Mouse (Mus musculus): Measurements from ENCODE around the gene Igflr1. TPM values are rescaled to one million over a fixed set of nuclear protein-coding genes. Genes with fewer than 3 reads are reported as not detected.

Igflr1 gene
- polyA plus RNA-seq, 1 experiment: 17.0 TPM

- Histone ChIP-seq H3K4me1 (ENCODE audit: control insufficient read depth, insufficient read depth, insufficient read length) (no peaks in the 10 kb centered on the region), H3K27me3 (ENCODE audit: control insufficient read depth, insufficient read depth, low read length) (no peaks in the 10 kb centered on the region), H3K36me3 (ENCODE audit: control insufficient read depth, insufficient read depth, low read length) (no peaks in the 10 kb centered on the region), H3K27ac (ENCODE audit: insufficient read depth, low read length) (no peak overlapping the region), H3K4me3 (ENCODE audit: extremely low read depth, insufficient read depth, insufficient read length) (no peak overlapping the region)
- 67% methylated on average over 7 of the region's 7 CpGs for WGBS
- TF ChIP-seq POLR2A (IDR thresholded peaks at IDR 0.05; ENCODE audit: low read depth, low read length) (no peak), CTCF (IDR thresholded peaks at IDR 0.05; ENCODE audit: extremely low read depth, insufficient read depth, insufficient read length, insufficient replicate concordance) (no peak)
- no peak for DNase-seq (ENCODE audit: low read depth in 1 of 2, low spot score in 2 of 2)
Measured at GRCm38 (mm10) chr7:30610043-30610442, 44.8 kb downstream of the Igflr1 start.

DNA sequence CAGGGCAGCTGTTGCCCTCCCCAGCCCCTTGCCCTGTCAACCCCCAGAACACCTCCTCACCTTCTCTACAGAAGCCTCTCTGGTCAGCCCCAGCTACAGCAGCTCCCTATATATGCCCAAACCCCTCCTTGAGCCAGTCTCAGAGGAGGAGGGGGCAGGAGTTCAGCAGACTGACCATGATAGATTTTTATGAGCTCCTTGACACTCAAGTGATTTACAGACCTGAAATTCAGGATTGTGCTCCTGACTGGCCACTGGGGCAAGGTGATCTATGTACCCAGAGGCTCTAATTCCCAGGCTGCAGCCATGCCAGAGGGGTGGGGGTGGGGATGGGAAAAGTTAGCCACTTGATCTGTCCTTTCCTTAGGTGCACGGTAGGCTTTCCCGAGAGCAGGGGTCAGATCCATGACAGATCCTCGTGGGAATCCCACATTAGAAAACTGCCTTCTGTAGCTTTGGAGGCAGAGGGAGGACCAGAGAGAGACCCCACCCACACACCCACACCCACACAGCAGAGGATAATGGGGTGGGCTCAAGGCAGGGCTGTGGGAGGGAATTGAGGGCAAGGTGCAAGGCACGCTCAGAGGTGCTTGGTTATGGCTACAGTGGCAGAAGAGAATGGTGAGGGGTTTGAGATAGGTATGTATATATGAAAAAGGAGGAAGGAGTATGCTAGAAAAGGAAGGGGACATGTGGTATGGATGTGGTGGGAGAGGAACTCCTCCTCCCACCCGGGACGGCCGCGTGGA is 47.6 kb downstream of the Igflr1 start, which contains the start of gene Upk1a:
Upk1a (minus strand) TSS at position 194 of the 749 bp plus-strand sequence.
- Histone ChIP-seq H3K27ac (ENCODE audit: insufficient read depth, low read length) (no peak within 1 kb of the TSS), H3K27me3 (ENCODE audit: control insufficient read depth, insufficient read depth, low read length) (no peaks in the 10 kb centered on the region), H3K4me3 (ENCODE audit: extremely low read depth, insufficient read depth, insufficient read length) (no peak within 1 kb of the TSS), H3K36me3 (ENCODE audit: control insufficient read depth, insufficient read depth, low read length) (peaks cover 2% of the 10 kb centered on the region; the same call in 1 of the 2 replicates), H3K4me1 (ENCODE audit: control insufficient read depth, insufficient read depth, insufficient read length) (no peaks in the 10 kb centered on the region)
- 78% methylated on average over 8 of the region's 8 CpGs for WGBS
- DNase-seq (ENCODE audit: low read depth in 1 of 2, low spot score in 2 of 2): no peak
- no peak for TF ChIP-seq POLR2A (IDR thresholded peaks at IDR 0.05; ENCODE audit: low read depth, low read length)
- TF ChIP-seq CTCF (IDR thresholded peaks at IDR 0.05; ENCODE audit: extremely low read depth, insufficient read depth, insufficient read length, insufficient replicate concordance): no peak

DNA sequence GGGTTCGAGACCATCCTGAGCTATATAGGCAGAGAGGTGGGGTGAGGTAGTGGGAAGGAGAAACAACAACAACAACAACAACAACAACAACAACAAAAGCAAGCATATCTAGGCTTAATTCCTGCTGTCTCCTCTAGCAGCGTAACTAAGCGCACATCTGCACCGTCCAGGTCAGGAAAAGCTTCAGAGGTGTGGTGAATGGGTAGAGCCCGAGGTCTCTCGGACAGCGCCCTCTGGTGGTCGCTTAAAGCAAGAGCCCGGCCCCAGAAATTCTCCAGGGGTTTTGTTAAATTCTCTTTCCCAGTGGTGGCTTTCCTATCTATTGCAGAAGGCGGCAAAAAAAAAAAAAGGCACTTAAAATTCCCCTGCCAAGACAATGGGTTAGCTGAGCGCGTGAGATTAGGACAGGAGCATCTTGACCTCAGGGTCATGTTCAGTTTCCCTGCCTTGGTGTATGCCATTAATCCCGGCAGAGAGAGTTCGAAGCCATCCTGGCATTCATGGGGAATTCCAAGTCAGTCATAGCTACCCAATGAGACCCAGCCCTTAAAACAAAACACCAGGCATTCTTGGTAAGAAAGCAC is 48.4 kb downstream of the Igflr1 start:
- Histone ChIP-seq H3K4me1 (ENCODE audit: control insufficient read depth, insufficient read depth, insufficient read length) (no peaks in the 10 kb centered on the region), H3K4me3 (ENCODE audit: extremely low read depth, insufficient read depth, insufficient read length) (no peak overlapping the region), H3K27me3 (ENCODE audit: control insufficient read depth, insufficient read depth, low read length) (no peaks in the 10 kb centered on the region), H3K27ac (ENCODE audit: insufficient read depth, low read length) (no peak overlapping the region), H3K36me3 (ENCODE audit: control insufficient read depth, insufficient read depth, low read length) (peaks cover 2% of the 10 kb centered on the region; the same call in 1 of the 2 replicates)
- no peak for TF ChIP-seq POLR2A (IDR thresholded peaks at IDR 0.05; ENCODE audit: low read depth, low read length)
- TF ChIP-seq CTCF (IDR thresholded peaks at IDR 0.05; ENCODE audit: extremely low read depth, insufficient read depth, insufficient read length, insufficient replicate concordance): peak; percentile 61
- DNase-seq (ENCODE audit: low read depth in 1 of 2, low spot score in 2 of 2): peak in 1 of 2 experiments; percentile 32
- 18% methylated on average over 14 of the region's 14 CpGs for WGBS

- Histone ChIP-seq H3K27ac (ENCODE audit: insufficient read depth, low read length) (no peak overlapping the region), H3K36me3 (ENCODE audit: control insufficient read depth, insufficient read depth, low read length) (peaks cover 7% of the 10 kb centered on the region; the same call in 1 of the 2 replicates), H3K4me3 (ENCODE audit: extremely low read depth, insufficient read depth, insufficient read length) (no peak overlapping the region), H3K4me1 (ENCODE audit: control insufficient read depth, insufficient read depth, insufficient read length) (no peaks in the 10 kb centered on the region), H3K27me3 (ENCODE audit: control insufficient read depth, insufficient read depth, low read length) (no peaks in the 10 kb centered on the region)
- TF ChIP-seq POLR2A (IDR thresholded peaks at IDR 0.05; ENCODE audit: low read depth, low read length): no peak
- TF ChIP-seq CTCF (IDR thresholded peaks at IDR 0.05; ENCODE audit: extremely low read depth, insufficient read depth, insufficient read length, insufficient replicate concordance): no peak
- 51% methylated on average over 2 of the region's 2 CpGs for WGBS
- DNase-seq (ENCODE audit: low read depth in 1 of 2, low spot score in 2 of 2): no peak
Measured at GRCm38 (mm10) chr7:30614454-30614853, 49.2 kb downstream of the Igflr1 start.

- DNase-seq (ENCODE audit: low read depth in 1 of 2, low spot score in 2 of 2): no peak
- H3K4me1 ChIP-seq (ENCODE audit: control insufficient read depth, insufficient read depth, insufficient read length): no peaks in the 10 kb centered on the region
- peaks cover 7% of the 10 kb centered on the region; the same call in 1 of the 2 replicates for H3K36me3 ChIP-seq (ENCODE audit: control insufficient read depth, insufficient read depth, low read length)
- H3K4me3 ChIP-seq (ENCODE audit: extremely low read depth, insufficient read depth, insufficient read length): no peak overlapping the region
- WGBS: 75% methylated on average over 5 of the region's 5 CpGs
- H3K27me3 ChIP-seq (ENCODE audit: control insufficient read depth, insufficient read depth, low read length): no peaks in the 10 kb centered on the region
- TF ChIP-seq CTCF (IDR thresholded peaks at IDR 0.05; ENCODE audit: extremely low read depth, insufficient read depth, insufficient read length, insufficient replicate concordance) (no peak), POLR2A (IDR thresholded peaks at IDR 0.05; ENCODE audit: low read depth, low read length) (no peak)
- no peak overlapping the region for H3K27ac ChIP-seq (ENCODE audit: insufficient read depth, low read length)
Measured at GRCm38 (mm10) chr7:30615049-30615760, 50.0 kb downstream of the Igflr1 start.

Other genes starting within 250 kb of the Igflr1 start
- 0.58 and 0.89 TPM in 2 replicates for gene E130208F15Rik, start 243.7 kb upstream of the Igflr1 start, polyA plus RNA-seq (2012; rRNA removed)
- 13.4 and 25.8 TPM in 2 replicates for gene Sdhaf1, start 241.5 kb upstream of the Igflr1 start, polyA plus RNA-seq (2012; rRNA removed)
- 2.7 and 3.2 TPM in 2 replicates for gene Lrfn3, start 202.7 kb upstream of the Igflr1 start, polyA plus RNA-seq (2012; rRNA removed)
- 569 and 738 TPM in 2 replicates for gene Tyrobp, start 151.7 kb upstream of the Igflr1 start, polyA plus RNA-seq (2012; rRNA removed)
- gene Hcst, start 145.6 kb upstream of the Igflr1 start, polyA plus RNA-seq (2012; rRNA removed): 178 and 278 TPM in 2 replicates
- 55.1 and 70.8 TPM in 2 replicates for gene Nfkbid, start 143.7 kb upstream of the Igflr1 start, polyA plus RNA-seq (2012; rRNA removed)
- 1.9 and 2.3 TPM in 2 replicates for gene Aplp1, start 119.9 kb upstream of the Igflr1 start, polyA plus RNA-seq (2012; rRNA removed)
- 0.14 and 0.49 TPM in 2 replicates for gene Kirrel2, start 107.7 kb upstream of the Igflr1 start, polyA plus RNA-seq (2012; rRNA removed)
- 1.8 and 2.4 TPM in 2 replicates for gene Nphs1, start 107.1 kb upstream of the Igflr1 start, polyA plus RNA-seq (2012; rRNA removed)
- 0.04 TPM in 1 of 2 replicates, not detected in the other for gene Prodh2, start 71.8 kb upstream of the Igflr1 start, polyA plus RNA-seq (2012; rRNA removed)
- gene Arhgap33, start 30.4 kb upstream of the Igflr1 start, polyA plus RNA-seq (2012; rRNA removed): 18.4 and 26.5 TPM in 2 replicates
- gene Hspb6, start 13.2 kb upstream of the Igflr1 start, polyA plus RNA-seq (2012; rRNA removed): 10.7 and 12.1 TPM in 2 replicates
- 8.5 and 10.8 TPM in 2 replicates for gene Proser3, start 13.1 kb upstream of the Igflr1 start, polyA plus RNA-seq (2012; rRNA removed)
- gene Lin37, start 5.6 kb upstream of the Igflr1 start, polyA plus RNA-seq (2012; rRNA removed): 34.9 and 36.4 TPM in 2 replicates
- gene U2af1l4, start 2.1 kb upstream of the Igflr1 start, polyA plus RNA-seq (2012; rRNA removed): 31.6 and 36.5 TPM in 2 replicates
- gene Gm49396, start 2.1 kb upstream of the Igflr1 start, polyA plus RNA-seq (2012; rRNA removed): 3.1 and 4.4 TPM in 2 replicates
- gene Psenen, start 1.8 kb upstream of the Igflr1 start, polyA plus RNA-seq (2012; rRNA removed): 85.2 and 86.9 TPM in 2 replicates
- 59.7 and 71.7 TPM in 2 replicates for gene Kmt2b, start 23.3 kb downstream of the Igflr1 start, polyA plus RNA-seq (2012; rRNA removed)
- gene Zbtb32, start 33.5 kb downstream of the Igflr1 start, polyA plus RNA-seq (2012; rRNA removed): 10.2 and 10.3 TPM in 2 replicates
- gene Upk1a, start 47.4 kb downstream of the Igflr1 start, polyA plus RNA-seq (2012; rRNA removed): 0.88 and 1.2 TPM in 2 replicates
- 116 and 120 TPM in 2 replicates for gene Cox6b1, start 60.7 kb downstream of the Igflr1 start, polyA plus RNA-seq (2012; rRNA removed)
- gene Etv2, start 70.4 kb downstream of the Igflr1 start, polyA plus RNA-seq (2012; rRNA removed): not detected in 2 replicates
- gene Rbm42, start 84.9 kb downstream of the Igflr1 start, polyA plus RNA-seq (2012; rRNA removed): 56.5 and 74.5 TPM in 2 replicates
- 13.3 and 18.5 TPM in 2 replicates for gene Haus5, start 99.6 kb downstream of the Igflr1 start, polyA plus RNA-seq (2012; rRNA removed)
- gene Pmis2, start 106.2 kb downstream of the Igflr1 start, polyA plus RNA-seq (2012; rRNA removed): not detected in 2 replicates
- 0.41 and 0.63 TPM in 2 replicates for gene 2200002J24Rik, start 133.5 kb downstream of the Igflr1 start, polyA plus RNA-seq (2012; rRNA removed)
- 0.90 and 1.0 TPM in 2 replicates for gene Atp4a, start 146.8 kb downstream of the Igflr1 start, polyA plus RNA-seq (2012; rRNA removed)
- gene Tmem147, start 164.1 kb downstream of the Igflr1 start, polyA plus RNA-seq (2012; rRNA removed): 103 and 107 TPM in 2 replicates
- gene Gapdhs, start 178.3 kb downstream of the Igflr1 start, polyA plus RNA-seq (2012; rRNA removed): 0.12 TPM in 1 of 2 replicates, not detected in the other
- 0.47 and 0.97 TPM in 2 replicates for gene Sbsn, start 186.0 kb downstream of the Igflr1 start, polyA plus RNA-seq (2012; rRNA removed)
- 1.1 and 1.5 TPM in 2 replicates for gene Dmkn, start 198.3 kb downstream of the Igflr1 start, polyA plus RNA-seq (2012; rRNA removed)
- gene Krtdap, start 222.5 kb downstream of the Igflr1 start, polyA plus RNA-seq (2012; rRNA removed): not detected in 2 replicates

All from spleen, adult 2 months (tissue).